Mouse (Mus musculus) intestine, postnatal 0 days (tissue): ENCODE results near the gene Tnnt2. TPM values are rescaled to one million over a fixed set of nuclear protein-coding genes. Genes with fewer than 3 reads are reported as not detected.

Source experiments
- ATAC-seq: fragments of 200-750 bp; cut with Nextera tagmentation; 2 replicates; pipeline ENCODE4 v1.8.0; 2017; ENCODE audit warnings: mild to moderate bottlenecking, moderate TSS enrichment, moderate library complexity
- H3K27ac ChIP-seq: fragments of 300-500 bp; sonication (generic); 2 replicates; pipeline ENCODE4 v1.5.1; 2014; ENCODE audit warnings: mild to moderate bottlenecking, low read depth, low read length, moderate library complexity
- H3K27me3 ChIP-seq: fragments of 300-500 bp; sonication (generic); replicated peaks from 2 replicates; pipeline ENCODE4 v1.6.1; 2014; ENCODE audit warnings: low read length, mixed read lengths; ENCODE audit not compliant: control insufficient read depth, insufficient read depth
- H3K36me3 ChIP-seq: fragments of 300-500 bp; sonication (generic); 2 replicates; pipeline ENCODE4 v1.6.1; 2014; ENCODE audit warnings: mild to moderate bottlenecking, moderate library complexity; ENCODE audit not compliant: control insufficient read depth, insufficient read depth
- H3K4me1 ChIP-seq: fragments of 300-500 bp; sonication (generic); replicated peaks from 2 replicates; pipeline ENCODE4 v1.6.1; 2014; ENCODE audit warnings: antibody characterized with exemption, low read length, mixed read lengths; ENCODE audit not compliant: control insufficient read depth, insufficient read depth
- H3K4me2 ChIP-seq: fragments of 300-500 bp; sonication (generic); replicated peaks from 2 replicates; pipeline ENCODE4 v1.6.1; 2014; ENCODE audit warnings: low read depth, mild to moderate bottlenecking, moderate library complexity
- H3K4me3 ChIP-seq: fragments of 300-500 bp; sonication (generic); 2 replicates; pipeline ENCODE4 v1.5.1; 2014; ENCODE audit warnings: low read depth, low read length
- H3K9ac ChIP-seq: fragments of 300-500 bp; sonication (generic); 2 replicates; pipeline ENCODE4 v1.6.1; 2014; ENCODE audit warnings: mild to moderate bottlenecking, low read depth, low read length
- H3K9me3 ChIP-seq: fragments of 300-500 bp; sonication (generic); 2 replicates; pipeline ENCODE4 v1.6.1; 2016; ENCODE audit warnings: mixed run types; ENCODE audit not compliant: control insufficient read depth
- CTCF ChIP-seq: sonication (generic); IDR thresholded peaks from 2 replicates; pipeline ENCODE4 v1.5.1; 2016; ENCODE audit warnings: low read depth, mild to moderate bottlenecking, control low read depth, antibody characterized with exemption, moderate library complexity
- WGBS: fragments of 180-500 bp; shearing (Covaris S2); extraction: QIAGEN DNeasy Blood & Tissue Kit; methylation state at CpG from one replicate; pipeline ENCODE4 v1.1.7; 2014; 5-methylcytosine and 5-hydroxymethylcytosine counted together
- polyA plus RNA-seq: library from polyadenylated mRNA; unstranded; fragments of >200 nt; fragmentation: Nextera tagmentation; extraction: Ambion mirVana; gene quantifications from 2 replicates; pipeline ENCODE4 v1.2.1, GENCODE M21; 2015

Gene Tnnt2
- polyA plus RNA-seq, 1 experiment from 2014 or later = 56.8 TPM

DNA sequence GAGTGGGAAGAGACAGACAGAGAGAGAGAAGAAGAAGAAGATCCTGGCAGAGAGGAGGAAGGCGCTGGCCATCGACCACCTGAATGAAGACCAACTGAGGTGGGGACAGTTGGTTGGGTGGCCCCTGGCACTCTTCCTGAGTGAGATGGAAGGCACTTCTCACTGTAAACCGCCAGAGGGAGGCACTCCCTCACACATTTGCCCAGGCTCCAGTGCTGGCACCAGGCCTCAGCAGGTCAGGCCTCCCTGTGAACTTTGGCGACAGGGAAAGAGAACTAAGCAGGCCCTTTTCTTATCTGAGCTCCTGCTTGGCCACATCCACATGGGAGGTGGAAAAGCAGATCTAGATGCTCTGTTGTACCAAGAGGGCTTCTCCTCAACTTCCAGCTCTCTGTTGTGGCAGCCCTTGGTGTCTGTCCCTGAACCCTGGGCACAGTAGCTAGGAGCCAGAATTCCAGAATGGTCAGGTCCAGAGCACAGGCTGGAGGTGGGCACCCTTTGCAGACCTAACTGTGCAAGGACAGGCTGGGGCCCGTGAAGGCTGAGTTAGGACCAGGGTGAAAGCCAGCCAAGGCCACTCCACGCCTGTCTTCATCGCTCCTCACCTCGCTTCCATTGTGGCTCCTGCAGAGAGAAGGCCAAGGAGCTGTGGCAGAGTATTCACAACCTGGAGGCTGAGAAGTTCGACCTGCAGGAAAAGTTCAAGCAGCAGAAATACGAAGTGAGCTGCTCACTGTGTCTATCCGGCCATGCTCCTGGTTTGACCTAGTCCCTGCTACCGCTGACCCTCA, 14.8 kb downstream of the Tnnt2 start:
- Histone ChIP-seq H3K4me3 (no peak overlapping the region), H3K9me3 (no peaks in the 10 kb centered on the region), H3K9ac (no peak overlapping the region), H3K36me3 (no peaks in the 10 kb centered on the region), H3K27me3 (no peaks in the 10 kb centered on the region), H3K4me1 (peaks cover 6% of the 10 kb centered on the region; the same call in 1 of the 2 replicates), H3K27ac (no peak overlapping the region), H3K4me2 (no peak overlapping the region)
- peak; percentile 81 for TF ChIP-seq CTCF
- ATAC-seq = no peak
- 69% methylated on average over 12 of the region's 12 CpGs for WGBS

DNA sequence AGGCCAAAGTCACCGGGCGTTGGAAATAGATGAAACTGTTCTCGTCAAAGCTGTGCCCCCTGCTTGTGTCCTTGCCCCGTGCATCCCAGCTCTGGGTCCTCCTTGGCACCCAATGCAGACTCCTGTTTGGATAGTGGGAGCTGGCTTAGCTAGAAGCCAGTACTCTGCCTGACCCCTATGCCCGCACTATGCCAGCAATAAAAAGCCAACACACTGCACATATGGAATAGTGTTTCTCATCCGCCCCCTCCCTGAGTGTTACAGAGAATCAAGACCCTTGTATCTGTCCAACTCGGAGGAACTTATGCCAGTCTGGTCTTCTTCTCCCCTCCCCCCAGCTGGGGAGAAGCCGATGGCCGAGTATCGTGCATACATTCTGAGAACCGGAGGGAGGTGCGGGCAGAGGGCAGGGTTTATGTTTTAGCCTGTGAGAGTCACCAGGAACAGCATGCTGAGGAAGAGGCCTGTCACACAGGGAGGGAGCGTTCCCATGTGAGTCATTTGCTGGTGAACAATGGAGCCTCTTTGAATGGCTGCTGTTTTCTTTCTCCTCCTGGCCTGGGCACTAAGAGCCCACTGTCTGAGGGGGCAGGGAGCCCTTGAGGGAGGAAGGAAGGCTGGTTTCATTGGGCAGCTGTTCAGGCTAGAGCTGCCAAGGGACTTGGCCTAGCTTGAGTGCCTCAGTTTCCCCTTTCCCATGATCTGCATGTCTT, 16.0 kb downstream of the Tnnt2 start:
- Histone ChIP-seq H3K36me3 (no peaks in the 10 kb centered on the region), H3K4me1 (peaks cover 6% of the 10 kb centered on the region; the same call in 1 of the 2 replicates), H3K27ac (no peak overlapping the region), H3K4me2 (no peak overlapping the region), H3K4me3 (no peak overlapping the region), H3K9ac (no peak overlapping the region), H3K27me3 (no peaks in the 10 kb centered on the region), H3K9me3 (no peaks in the 10 kb centered on the region)
- TF ChIP-seq CTCF = no peak
- 54% methylated on average over 13 of the region's 13 CpGs for WGBS
- no peak for ATAC-seq

DNA sequence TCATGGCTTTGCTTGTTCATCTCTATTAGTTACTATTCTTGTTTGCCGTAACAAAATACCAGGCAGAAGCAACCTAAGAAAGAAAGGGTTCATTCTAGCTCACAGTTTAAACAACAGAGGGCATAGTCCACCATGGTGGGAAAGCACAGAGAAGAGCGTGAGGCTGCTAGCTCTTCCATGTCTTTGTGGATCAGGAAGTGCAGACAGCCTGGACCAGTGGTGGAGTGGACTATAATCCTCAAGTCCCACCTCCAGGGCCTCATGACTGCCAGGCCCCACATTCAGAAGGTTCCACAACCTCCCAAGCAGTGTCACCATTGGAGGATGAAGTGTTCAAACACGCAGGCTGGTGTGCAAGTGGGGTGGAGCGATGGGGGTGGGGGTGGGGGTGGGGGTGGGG, 17.0 kb downstream of the Tnnt2 start:
- 0 out of 2 replicates have a peak, but pooled peaks have one; percentile 33 for ATAC-seq
- Histone ChIP-seq H3K4me3 (no peak overlapping the region), H3K9ac (no peak overlapping the region), H3K36me3 (no peaks in the 10 kb centered on the region), H3K27me3 (no peaks in the 10 kb centered on the region), H3K4me2 (no peak overlapping the region), H3K9me3 (no peaks in the 10 kb centered on the region), H3K4me1 (peaks cover 6% of the 10 kb centered on the region; the same call in 1 of the 2 replicates), H3K27ac (no peak overlapping the region)
- 64% methylated on average over 4 of the region's 4 CpGs for WGBS
- no peak for TF ChIP-seq CTCF

DNA sequence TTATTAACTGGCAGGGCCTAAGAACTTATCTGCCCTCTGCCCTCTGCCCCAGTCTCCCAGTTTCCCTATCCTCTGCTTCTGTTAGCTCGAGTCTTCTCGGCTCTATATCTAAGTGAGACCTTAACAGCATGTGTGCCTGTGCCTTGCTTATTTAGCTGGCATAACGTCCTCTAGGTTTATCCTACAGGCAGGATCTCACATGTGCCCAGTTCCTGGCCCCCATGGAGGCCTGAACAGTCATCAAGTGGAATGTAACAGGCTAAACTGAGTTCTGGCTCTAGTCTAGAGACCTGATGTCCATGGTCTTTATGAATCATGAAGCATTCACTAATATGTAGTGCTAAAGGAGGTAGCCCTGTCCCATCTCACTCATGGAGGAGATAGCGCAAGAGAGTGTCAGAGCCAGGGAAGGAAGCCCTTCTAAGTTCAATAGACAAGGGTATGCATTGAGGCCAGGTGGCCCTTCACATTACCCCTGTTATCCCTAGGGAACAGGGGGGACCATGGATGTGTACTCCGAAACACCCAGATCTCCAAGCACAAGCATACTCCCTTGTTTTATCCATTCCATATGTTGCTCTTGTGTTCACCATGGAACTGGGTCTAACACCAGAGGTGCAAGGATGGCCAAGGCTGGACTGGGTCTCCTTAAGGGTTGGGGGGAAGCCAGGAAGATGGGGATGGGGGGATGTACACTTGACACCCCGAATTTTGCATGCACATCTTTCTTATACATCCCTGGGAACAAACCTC, 18.6 kb downstream of the Tnnt2 start:
- no peak for TF ChIP-seq CTCF
- no peaks in the 10 kb centered on the region for H3K27me3 ChIP-seq

DNA sequence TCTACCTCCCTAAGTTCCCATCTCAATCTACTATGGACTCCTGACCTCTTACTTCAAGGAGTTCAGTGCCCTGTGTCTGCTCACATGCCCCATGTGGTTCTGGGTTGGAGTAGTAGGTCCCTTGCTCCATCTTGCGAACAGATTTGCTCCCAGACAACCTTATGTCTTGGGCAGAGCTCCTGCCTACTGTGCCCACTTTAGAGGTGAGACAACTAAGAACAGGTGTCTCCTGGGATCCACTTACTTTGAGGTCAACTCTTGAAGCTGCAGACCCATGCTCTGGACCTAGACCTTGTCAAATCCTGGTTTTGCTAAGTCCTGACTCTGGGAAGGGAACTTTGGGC, 19.2 kb downstream of the Tnnt2 start:
- no peak overlapping the region for H3K27ac ChIP-seq
- 100% methylated on average over 1 of the region's 1 CpGs for WGBS
- no peak overlapping the region for H3K9ac ChIP-seq
- no peaks in the 10 kb centered on the region for H3K9me3 ChIP-seq
- no peak overlapping the region for H3K4me3 ChIP-seq
- H3K4me2 ChIP-seq = no peak overlapping the region
- H3K27me3 ChIP-seq = no peaks in the 10 kb centered on the region
- no peaks in the 10 kb centered on the region for H3K36me3 ChIP-seq
- no peak for TF ChIP-seq CTCF
- no peak for ATAC-seq
- peaks cover 6% of the 10 kb centered on the region; the same call in 1 of the 2 replicates for H3K4me1 ChIP-seq

More for the DNA sequence above, 18.6 kb downstream of the Tnnt2 start:
- peaks cover 6% of the 10 kb centered on the region; the same call in 1 of the 2 replicates for H3K4me1 ChIP-seq
- WGBS = 86% methylated on average over 6 of the region's 6 CpGs
- no peak overlapping the region for H3K4me2 ChIP-seq
- H3K9me3 ChIP-seq = no peaks in the 10 kb centered on the region
- no peaks in the 10 kb centered on the region for H3K36me3 ChIP-seq
- no peak overlapping the region for H3K9ac ChIP-seq
- no peak for ATAC-seq
- H3K27ac ChIP-seq = no peak overlapping the region
- H3K4me3 ChIP-seq = no peak overlapping the region

DNA sequence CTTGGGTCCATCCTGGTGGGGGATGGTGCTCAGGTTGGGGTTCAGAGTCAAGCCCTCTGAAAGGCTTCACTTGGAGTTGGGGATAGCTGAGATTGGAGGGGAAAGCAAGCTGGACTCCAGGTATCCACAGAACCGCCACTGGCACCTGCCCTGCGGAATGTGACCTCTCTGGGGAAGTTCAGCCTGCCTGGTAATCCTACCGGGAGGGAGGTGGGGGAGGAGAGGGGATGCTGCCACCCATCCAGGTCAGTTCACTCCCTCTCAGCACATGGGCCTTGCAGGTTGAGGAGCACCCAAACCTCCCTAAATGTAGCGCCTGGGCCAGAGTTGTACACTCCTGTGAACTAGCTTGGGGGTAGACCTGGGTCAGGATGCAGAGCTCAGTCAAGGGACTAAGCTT, 19.9 kb downstream of the Tnnt2 start:
- no peak overlapping the region for H3K27ac ChIP-seq

More for the DNA sequence above, 19.9 kb downstream of the Tnnt2 start:
- H3K36me3 ChIP-seq = no peaks in the 10 kb centered on the region
- no peaks in the 10 kb centered on the region for H3K27me3 ChIP-seq
- no peak overlapping the region for H3K4me3 ChIP-seq
- 79% methylated on average over 4 of the region's 4 CpGs for WGBS
- TF ChIP-seq CTCF = no peak
- no peak for ATAC-seq
- no peak overlapping the region for H3K4me2 ChIP-seq
- H3K4me1 ChIP-seq = peaks cover 6% of the 10 kb centered on the region; the same call in 1 of the 2 replicates
- no peaks in the 10 kb centered on the region for H3K9me3 ChIP-seq
- no peak overlapping the region for H3K9ac ChIP-seq
